Mouse (Mus musculus) ES-Bruce4 (cell line): ENCODE results near the gene Cdc42ep2. TPM values are rescaled to one million over a fixed set of nuclear protein-coding genes. Genes with fewer than 3 reads are reported as not detected.
A peak's percentile ranks its signal among the peaks of the same experiment; 100 is the strongest.

Experiments
- H3K27ac ChIP-seq: 2 replicates; pipeline ENCODE4 v1.5.1; 2012; ENCODE audit warnings: low read length, inconsistent platforms; ENCODE audit not compliant: insufficient read depth
- H3K27me3 ChIP-seq: 2 replicates; pipeline ENCODE4 v1.6.1; 2012; ENCODE audit warnings: mild to moderate bottlenecking, low read length, inconsistent platforms; ENCODE audit not compliant: control insufficient read depth, poor library complexity, insufficient read depth, severe bottlenecking
- H3K36me3 ChIP-seq: 2 replicates; pipeline ENCODE4 v1.6.1; 2012; ENCODE audit warnings: inconsistent platforms, mild to moderate bottlenecking, low read length, moderate library complexity; ENCODE audit not compliant: control insufficient read depth, poor library complexity, insufficient read depth, severe bottlenecking
- H3K4me1 ChIP-seq: one replicate; pipeline ENCODE4 v1.8.1; 2011; ENCODE audit warnings: low read length; ENCODE audit not compliant: control insufficient read depth, insufficient read depth
- H3K4me3 ChIP-seq: 2 replicates; pipeline ENCODE4 v1.5.1; 2011; ENCODE audit warnings: low read depth, mild to moderate bottlenecking, low read length
- H3K9ac ChIP-seq: 2 replicates; pipeline ENCODE4 v1.6.1; 2012; ENCODE audit warnings: low read depth, mild to moderate bottlenecking, inconsistent platforms; ENCODE audit not compliant: poor library complexity, severe bottlenecking
- H3K9me3 ChIP-seq: replicated peaks from 2 replicates; pipeline ENCODE4 v1.6.1; 2012; ENCODE audit warnings: mild to moderate bottlenecking, low read length, inconsistent platforms; ENCODE audit not compliant: control insufficient read depth, poor library complexity, insufficient read depth, severe bottlenecking
- CTCF ChIP-seq: IDR thresholded peaks from one replicate; pipeline ENCODE4 v1.8.1; 2011; ENCODE audit warnings: low read depth, low read length
- EP300 ChIP-seq: IDR thresholded peaks from 2 replicates; pipeline ENCODE4 v1.6.1; 2011; ENCODE audit warnings: low read depth, low read length; ENCODE audit not compliant: insufficient read depth
- POLR2A ChIP-seq: IDR thresholded peaks from one replicate; pipeline ENCODE4 v1.8.1; 2011; ENCODE audit warnings: low read length; ENCODE audit not compliant: insufficient read depth
- polyA plus RNA-seq: library from polyadenylated mRNA; stranded (reverse); fragments of >200 nt; gene quantifications from 2 replicates; pipeline ENCODE4 v1.2.4, GENCODE M21; 2011; ENCODE audit warnings: low read depth; ENCODE audit not compliant: missing spikeins, insufficient read depth, insufficient read length

Cdc42ep2 gene
- polyA plus RNA-seq, 1 experiment: 0.93 TPM

- no peaks in the 10 kb centered on the region for H3K27me3 ChIP-seq
- H3K27ac ChIP-seq: no peak overlapping the region
- no peaks in the 10 kb centered on the region for H3K9me3 ChIP-seq
- H3K4me1 ChIP-seq: no peaks in the 10 kb centered on the region
- no peak overlapping the region for H3K4me3 ChIP-seq
- H3K9ac ChIP-seq: no peak overlapping the region
- TF ChIP-seq POLR2A (no peak), CTCF (no peak), EP300 (no peak)
- H3K36me3 ChIP-seq: no peaks in the 10 kb centered on the region
These were observed 43.5 kb downstream of the Cdc42ep2 start for GRCm38 (mm10) chr19:5881155-5881554.

DNA sequence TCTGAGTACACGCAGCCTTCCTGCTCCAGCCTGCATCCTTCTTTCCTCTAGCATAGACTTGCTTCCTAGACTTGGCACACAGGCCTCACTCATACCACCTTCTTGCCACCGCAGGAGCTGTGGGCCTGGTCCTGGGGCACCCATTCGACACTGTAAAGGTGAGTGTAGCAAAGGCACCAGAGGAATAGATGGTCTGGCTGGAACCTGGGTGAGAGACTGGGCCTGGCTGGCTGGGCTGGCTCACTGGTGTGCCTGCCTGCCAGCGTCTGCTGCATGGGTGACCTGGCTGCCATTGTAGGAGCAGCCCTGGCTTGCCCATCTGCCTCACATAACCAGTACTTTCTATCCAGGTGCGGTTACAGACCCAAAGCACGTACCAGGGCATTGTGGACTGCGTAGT lies 44.9 kb downstream of the Cdc42ep2 start:
- Histone ChIP-seq H3K9me3 (no peaks in the 10 kb centered on the region), H3K36me3 (no peaks in the 10 kb centered on the region), H3K4me1 (no peaks in the 10 kb centered on the region), H3K9ac (no peak overlapping the region), H3K4me3 (no peak overlapping the region), H3K27me3 (no peaks in the 10 kb centered on the region), H3K27ac (no peak overlapping the region)
- TF ChIP-seq CTCF (no peak), POLR2A (no peak)

- Histone ChIP-seq H3K9me3 (no peaks in the 10 kb centered on the region), H3K9ac (no peak overlapping the region), H3K4me3 (no peak overlapping the region), H3K27ac (no peak overlapping the region), H3K4me1 (no peaks in the 10 kb centered on the region), H3K36me3 (no peaks in the 10 kb centered on the region), H3K27me3 (no peaks in the 10 kb centered on the region)
- TF ChIP-seq CTCF (no peak), EP300 (no peak), POLR2A (no peak)
These were observed 45.7 kb downstream of the Cdc42ep2 start for GRCm38 (mm10) chr19:5878916-5879315.

DNA sequence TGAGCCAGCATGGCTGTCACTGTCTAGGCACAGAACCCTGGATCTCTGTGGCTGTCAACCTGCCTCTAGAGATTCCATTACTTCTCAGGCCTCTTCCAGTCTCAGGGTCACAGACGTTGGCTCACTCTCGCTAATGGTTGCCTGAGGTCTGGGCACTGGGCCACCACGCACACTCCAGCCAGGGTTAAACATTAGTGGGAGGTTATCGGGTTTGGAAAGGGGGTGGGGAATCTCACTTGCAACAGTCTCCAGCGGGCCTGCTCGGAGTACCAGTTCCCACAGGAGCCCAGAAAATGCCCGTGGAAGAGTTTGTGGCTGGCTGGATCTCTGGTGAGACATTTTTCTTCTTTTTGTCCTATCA lies 46.3 kb downstream of the Cdc42ep2 start:
- Histone ChIP-seq H3K9me3 (no peaks in the 10 kb centered on the region), H3K36me3 (no peaks in the 10 kb centered on the region), H3K27me3 (no peaks in the 10 kb centered on the region), H3K9ac (no peak overlapping the region), H3K27ac (no peak overlapping the region), H3K4me3 (no peak overlapping the region), H3K4me1 (no peaks in the 10 kb centered on the region)
- TF ChIP-seq CTCF (no peak), EP300 (no peak; the same call in 1 of the 2 replicates), POLR2A (no peak)

GRCm38 (mm10) chr19:5877618-5878361 lies 46.8 kb downstream of the Cdc42ep2 start, which contains the start of gene Slc25a45:
Gene Slc25a45 (plus strand): TSS chr19:5877808.
- Histone ChIP-seq H3K9me3 (no peaks in the 10 kb centered on the region), H3K9ac (no peak within 1 kb of the TSS), H3K27ac (peak within 1 kb of the TSS; percentile 26; the same call in 1 of the 2 replicates), H3K4me3 (no peak within 1 kb of the TSS), H3K4me1 (peaks cover 2% of the 10 kb centered on the region), H3K36me3 (no peaks in the 10 kb centered on the region), H3K27me3 (no peaks in the 10 kb centered on the region)
- TF ChIP-seq CTCF (peak; percentile 91), EP300 (peak; percentile 66), POLR2A (no peak)

GRCm38 (mm10) chr19:5874969-5875480 lies 49.6 kb downstream of the Cdc42ep2 start, which contains the start of gene Frmd8:
Gene Frmd8 (minus strand): TSS chr19:5875274.
- Histone ChIP-seq H3K9me3 (no peaks in the 10 kb centered on the region), H3K4me3 (peak within 1 kb of the TSS; percentile 74), H3K27ac (peak within 1 kb of the TSS; percentile 29), H3K27me3 (no peaks in the 10 kb centered on the region), H3K4me1 (peaks cover 2% of the 10 kb centered on the region), H3K36me3 (no peaks in the 10 kb centered on the region; the same call in 1 of the 2 replicates), H3K9ac (peak within 1 kb of the TSS; percentile 69)
- TF ChIP-seq POLR2A: peak; percentile 57
- TF ChIP-seq CTCF: no peak
